Mouse (Mus musculus) midbrain, postnatal 0 days (tissue): ENCODE measurements at regions not wholly inside any gene's neighbourhood (a gene's known extent, or its start where the extent isn't known, plus 50 kb on each side); places are given as distances from the start of the nearest gene placed in this dataset.

Experiments used
- ATAC-seq: fragments of 200-750 bp; cut with Nextera tagmentation; 2 replicates; pipeline ENCODE4 v1.8.0; 2017; ENCODE audit warnings: moderate number of reproducible peaks, mild to moderate bottlenecking, moderate TSS enrichment, moderate library complexity; ENCODE audit not compliant: low FRiP score
- DNase-seq: peaks from one replicate; pipeline ENCODE4 v3.0.0-alpha.2; 2015; ENCODE audit warnings: low spot score
- H3K27ac ChIP-seq: fragments of 300-500 bp; sonication (generic); 2 replicates; pipeline ENCODE4 v1.5.1; 2014; ENCODE audit warnings: low read depth, mild to moderate bottlenecking, low read length, mixed read lengths
- H3K27me3 ChIP-seq: fragments of 300-500 bp; sonication (generic); 2 replicates; pipeline ENCODE4 v1.6.1; 2014; ENCODE audit warnings: low read length, control low read depth, mixed read lengths; ENCODE audit not compliant: insufficient read depth
- H3K36me3 ChIP-seq: fragments of 300-500 bp; sonication (generic); 2 replicates; pipeline ENCODE4 v1.6.1; 2014; ENCODE audit warnings: low read length, control low read depth, mixed read lengths; ENCODE audit not compliant: insufficient read depth
- H3K4me1 ChIP-seq: fragments of 300-500 bp; sonication (generic); 2 replicates; pipeline ENCODE4 v1.6.1; 2014; ENCODE audit warnings: mild to moderate bottlenecking, control low read depth, antibody characterized with exemption, low read length, mixed read lengths; ENCODE audit not compliant: insufficient read depth
- H3K4me2 ChIP-seq: fragments of 300-500 bp; sonication (generic); 2 replicates; pipeline ENCODE4 v1.6.1; 2014; ENCODE audit warnings: low read depth, mild to moderate bottlenecking, low read length, mixed read lengths; ENCODE audit not compliant: poor library complexity, severe bottlenecking
- H3K4me3 ChIP-seq: fragments of 300-500 bp; sonication (generic); 2 replicates; pipeline ENCODE4 v1.5.1; 2014; ENCODE audit warnings: low read depth, mild to moderate bottlenecking, low read length, moderate library complexity
- H3K9ac ChIP-seq: fragments of 300-500 bp; sonication (generic); replicated peaks from 2 replicates; pipeline ENCODE4 v1.6.1; 2014; ENCODE audit warnings: mild to moderate bottlenecking, low read length, moderate library complexity, mixed read lengths; ENCODE audit not compliant: poor library complexity, severe bottlenecking
- H3K9me3 ChIP-seq: fragments of 300-500 bp; sonication (generic); 2 replicates; pipeline ENCODE4 v1.6.1; 2016; ENCODE audit warnings: low read length, control low read depth
- CTCF ChIP-seq: IDR thresholded peaks from 2 replicates; pipeline ENCODE4 v1.5.1; 2016; ENCODE audit warnings: antibody characterized with exemption, mild to moderate bottlenecking
- WGBS: fragments of 180-500 bp; shearing (Covaris S2); extraction: QIAGEN DNeasy Blood & Tissue Kit; methylation state at CpG from one replicate; pipeline ENCODE4 v1.1.7; 2014; 5-methylcytosine and 5-hydroxymethylcytosine counted together

GRCm38 (mm10) chr11:65373136-65373535 lies 103.3 kb upstream of the Myocd start:
- no peaks in the 10 kb centered on the region for H3K27me3 ChIP-seq
- no peaks in the 10 kb centered on the region for H3K4me1 ChIP-seq
- TF ChIP-seq CTCF: no peak
- WGBS: 79% methylated on average over 4 of the region's 4 CpGs
- H3K27ac ChIP-seq: no peak overlapping the region
- no peaks in the 10 kb centered on the region for H3K9me3 ChIP-seq
- H3K4me2 ChIP-seq: no peak overlapping the region
- no peaks in the 10 kb centered on the region for H3K36me3 ChIP-seq
- H3K9ac ChIP-seq: no peak overlapping the region
- DNase-seq: peak; percentile 13
- no peak overlapping the region for H3K4me3 ChIP-seq
- ATAC-seq: no peak

DNA sequence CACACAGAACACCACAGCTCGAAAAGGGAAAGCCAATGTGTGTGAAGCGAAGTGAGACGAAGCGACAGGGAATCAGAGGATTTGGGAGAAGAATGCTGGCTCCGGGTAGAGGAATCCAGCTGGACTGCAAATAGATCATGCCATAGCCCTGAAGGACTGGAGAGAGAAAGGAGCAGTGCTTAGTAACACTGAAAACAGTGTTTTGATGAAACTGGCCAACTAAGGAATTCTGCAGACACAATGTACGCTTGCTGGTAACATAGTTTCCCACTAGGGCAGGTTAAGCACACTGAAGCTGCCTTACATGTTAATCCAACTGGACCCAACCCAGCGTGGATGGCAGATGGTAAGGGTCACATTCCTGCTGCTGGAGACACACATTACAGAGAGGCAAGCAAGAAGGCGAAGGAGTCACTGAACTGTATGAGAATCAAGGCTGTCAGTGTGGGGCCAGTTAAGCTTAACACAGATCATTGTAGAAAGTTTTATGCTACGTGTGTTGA lies 102.6 kb upstream of the Myocd start:
- Histone ChIP-seq H3K4me3 (no peak overlapping the region), H3K36me3 (no peaks in the 10 kb centered on the region), H3K4me1 (no peaks in the 10 kb centered on the region), H3K9me3 (no peaks in the 10 kb centered on the region), H3K4me2 (no peak overlapping the region), H3K9ac (no peak overlapping the region), H3K27ac (no peak overlapping the region), H3K27me3 (no peaks in the 10 kb centered on the region)
- DNase-seq (peak; percentile 69), ATAC-seq (no peak)
- no peak for TF ChIP-seq CTCF
- 56% methylated on average over 9 of the region's 9 CpGs for WGBS

DNA sequence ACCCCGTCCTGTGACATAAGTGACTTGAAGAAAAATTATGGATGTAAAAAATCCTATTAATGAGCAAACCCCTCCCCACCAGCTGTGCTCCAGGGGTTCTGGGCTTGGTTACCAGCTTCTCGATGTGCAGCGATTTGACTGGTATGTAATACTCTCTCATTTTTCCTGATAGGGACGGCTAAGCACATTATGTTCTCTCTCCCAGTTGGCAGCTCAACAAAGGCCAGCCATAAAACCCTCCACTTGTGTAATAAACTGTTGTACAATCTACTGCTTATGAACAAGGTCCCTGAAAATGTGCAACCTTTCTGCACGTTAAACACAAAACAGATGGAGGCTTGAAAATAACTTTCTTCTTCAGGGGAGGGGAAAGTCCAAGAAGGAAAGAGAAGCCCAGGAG lies 98.0 kb upstream of the Myocd start:
- no peak overlapping the region for H3K27ac ChIP-seq
- no peak overlapping the region for H3K4me3 ChIP-seq
- no peak overlapping the region for H3K9ac ChIP-seq
- H3K4me2 ChIP-seq: no peak overlapping the region
- no peaks in the 10 kb centered on the region for H3K9me3 ChIP-seq
- no peaks in the 10 kb centered on the region for H3K27me3 ChIP-seq
- no peaks in the 10 kb centered on the region for H3K4me1 ChIP-seq
- no peaks in the 10 kb centered on the region for H3K36me3 ChIP-seq
- 59% methylated on average over 5 of the region's 5 CpGs for WGBS
- TF ChIP-seq CTCF: no peak
- no peak for DNase-seq
- no peak for ATAC-seq

DNA sequence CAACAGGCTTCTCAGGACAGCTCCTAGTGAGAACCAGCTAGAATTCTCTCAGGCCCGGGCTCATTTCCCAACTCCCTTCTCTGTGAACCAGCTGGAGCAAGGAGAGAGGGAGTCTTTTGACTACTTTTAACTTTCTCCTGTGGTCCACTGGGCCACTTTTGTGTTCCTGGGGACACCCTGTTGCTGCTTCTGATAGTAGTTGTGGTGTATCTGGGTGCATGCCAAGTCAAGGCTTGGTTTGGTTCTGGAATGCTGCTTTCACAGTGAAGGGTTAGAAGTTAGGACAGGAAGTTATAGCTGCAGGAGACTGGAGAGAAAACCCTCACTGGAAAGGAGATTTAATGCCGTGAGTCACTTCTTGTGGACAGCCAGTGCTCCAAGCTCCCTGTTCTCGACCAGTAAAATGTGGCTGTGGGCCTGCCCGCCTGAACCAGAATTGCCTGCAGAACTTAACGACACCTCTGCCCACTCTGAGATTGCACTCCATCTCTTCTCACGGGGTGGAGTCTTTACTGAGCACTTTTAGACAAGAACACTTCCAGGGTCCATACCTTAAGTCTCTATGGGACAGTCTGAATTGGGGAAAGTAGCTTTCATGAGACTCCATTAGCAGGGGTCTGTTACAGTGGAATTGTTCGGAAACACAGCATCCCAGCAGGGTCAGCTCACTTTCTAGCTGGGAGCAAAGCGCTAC lies 97.0 kb upstream of the Myocd start:
- Histone ChIP-seq H3K36me3 (no peaks in the 10 kb centered on the region), H3K27ac (no peak overlapping the region), H3K9me3 (no peaks in the 10 kb centered on the region), H3K9ac (no peak overlapping the region), H3K27me3 (no peaks in the 10 kb centered on the region), H3K4me1 (no peaks in the 10 kb centered on the region), H3K4me3 (no peak overlapping the region), H3K4me2 (no peak overlapping the region)
- TF ChIP-seq CTCF: no peak
- no peak for ATAC-seq
- DNase-seq: no peak
- WGBS: 79% methylated on average over 8 of the region's 8 CpGs

GRCm38 (mm10) chr11:65365751-65366559 lies 96.2 kb upstream of the Myocd start:
- Histone ChIP-seq H3K36me3 (no peaks in the 10 kb centered on the region), H3K27ac (no peak overlapping the region), H3K4me1 (no peaks in the 10 kb centered on the region), H3K9me3 (no peaks in the 10 kb centered on the region), H3K27me3 (no peaks in the 10 kb centered on the region), H3K9ac (no peak overlapping the region), H3K4me3 (no peak overlapping the region), H3K4me2 (no peak overlapping the region)
- TF ChIP-seq CTCF: no peak
- 63% methylated on average over 12 of the region's 12 CpGs for WGBS
- DNase-seq (no peak), ATAC-seq (no peak)

DNA sequence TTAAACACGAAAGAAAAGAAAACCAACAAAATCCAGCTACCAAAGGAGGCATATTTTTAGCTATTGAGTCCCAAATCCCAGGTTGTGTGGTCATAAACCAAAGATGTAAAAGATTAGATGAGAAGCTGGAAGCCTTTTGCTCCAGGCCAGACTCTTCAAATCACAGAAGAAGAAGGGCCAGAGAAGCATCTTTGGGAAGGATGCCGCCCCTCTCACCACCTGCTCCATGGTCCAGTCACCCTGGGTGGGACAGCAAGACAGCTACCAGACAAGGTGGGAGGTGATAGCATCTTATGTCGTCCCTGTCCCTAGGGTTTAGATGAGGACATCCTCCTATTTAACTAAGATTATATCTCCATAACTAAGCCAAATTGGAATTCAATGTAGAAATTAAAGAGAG lies 95.1 kb upstream of the Myocd start:
- ATAC-seq (no peak), DNase-seq (no peak)
- TF ChIP-seq CTCF: no peak
- Histone ChIP-seq H3K4me3 (no peak overlapping the region), H3K36me3 (no peaks in the 10 kb centered on the region), H3K27ac (no peak overlapping the region), H3K4me1 (no peaks in the 10 kb centered on the region), H3K9ac (no peak overlapping the region), H3K27me3 (no peaks in the 10 kb centered on the region), H3K4me2 (no peak overlapping the region), H3K9me3 (no peaks in the 10 kb centered on the region)
- 83% methylated on average over 3 of the region's 3 CpGs for WGBS
